Mouse (Mus musculus): ENCODE measurements around the gene Ppm1l. TPM values are rescaled to one million over a fixed set of nuclear protein-coding genes. Genes with fewer than 3 reads are reported as not detected.

Ppm1l gene
- polyA plus RNA-seq (2015; fragmentation: Nextera tagmentation; extraction: Ambion mirVana), result 5.1 and 5.9 TPM in 2 replicates

- DNase-seq (ENCODE audit: low spot score), result peak; percentile 98
Measured at GRCm38 (mm10) chr3:69316391-69317195, at the start of gene Ppm1l. Ppm1l (plus strand) TSS chr3:69316861.

DNA sequence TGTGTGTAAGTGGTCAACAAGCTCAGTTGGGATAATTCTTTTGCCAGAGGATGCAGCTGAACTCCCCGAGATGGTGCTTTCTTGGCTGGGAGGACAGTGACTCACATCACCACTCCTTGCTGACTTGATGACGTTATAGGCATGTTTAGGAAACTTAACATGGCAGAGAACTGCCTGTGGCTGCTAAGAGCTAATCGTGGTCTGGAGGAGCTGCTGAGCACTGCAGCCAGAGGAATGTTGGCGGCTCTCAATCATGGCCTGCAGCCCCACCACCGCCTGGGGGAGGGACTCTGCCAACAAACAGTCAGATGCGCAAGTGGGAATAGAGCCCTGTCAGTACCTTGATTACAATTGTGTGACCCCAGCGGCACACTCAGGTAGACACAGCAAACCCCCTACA, 44.8 kb upstream of the Ppm1l start:
- DNase-seq (ENCODE audit: low spot score), result no peak

DNA sequence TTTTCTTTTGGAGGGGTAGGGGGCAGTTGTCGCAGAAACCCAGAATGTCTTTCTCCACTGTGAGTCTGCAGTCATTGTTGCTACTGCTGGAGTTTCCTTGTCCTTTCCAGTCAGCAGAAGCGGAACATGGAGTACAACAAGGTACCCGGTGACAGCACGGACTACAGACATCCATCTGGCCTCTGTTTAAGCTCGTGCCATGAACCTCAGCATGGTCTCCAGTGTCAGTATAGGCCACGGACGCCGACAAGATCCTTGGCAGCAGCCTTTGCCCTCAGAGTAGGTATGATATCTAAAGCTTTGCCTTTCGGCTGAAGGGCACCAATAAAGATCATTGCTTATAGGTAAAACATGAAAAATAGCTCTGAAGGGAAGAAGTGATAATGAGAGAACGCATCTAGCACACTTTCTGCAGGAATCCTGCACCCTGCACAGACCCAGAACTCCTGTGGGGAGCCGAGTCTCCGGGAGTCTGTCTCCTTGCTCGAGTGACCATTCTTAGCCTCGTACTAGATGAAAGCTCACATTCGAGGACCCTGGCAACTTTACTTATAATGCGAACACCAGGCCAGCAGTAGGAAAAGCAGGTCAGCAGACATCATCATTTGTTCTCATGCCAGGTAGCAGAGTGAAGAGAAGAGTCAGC, 42.5 kb upstream of the Ppm1l start:
- DNase-seq (ENCODE audit: low spot score), result no peak

- no peak for DNase-seq (ENCODE audit: low spot score)
Measured at GRCm38 (mm10) chr3:69274664-69275312, 41.9 kb upstream of the Ppm1l start.

DNA sequence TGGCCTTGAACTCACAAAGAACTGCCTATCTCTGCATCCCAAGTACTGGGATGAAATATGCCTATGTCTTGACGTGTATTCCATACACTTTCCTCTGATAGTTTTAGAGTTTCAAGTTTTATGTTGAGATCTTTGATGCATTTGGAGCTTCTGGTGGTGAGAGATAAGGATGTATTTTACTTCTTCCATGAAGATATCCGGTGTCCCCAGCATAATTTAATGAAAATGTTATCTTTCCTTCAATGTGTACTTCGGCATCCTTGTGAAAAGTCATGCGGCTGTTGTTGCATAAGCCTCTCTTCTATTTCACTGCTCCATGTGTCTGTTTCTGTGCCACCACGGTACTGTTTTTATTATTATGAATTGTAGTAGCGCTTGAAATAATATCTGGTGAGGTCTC, 38.0 kb upstream of the Ppm1l start:
- no peak for DNase-seq (ENCODE audit: low spot score)

- no peak for DNase-seq (ENCODE audit: low spot score)
Measured at GRCm38 (mm10) chr3:69282406-69282805, 34.3 kb upstream of the Ppm1l start.

GRCm38 (mm10) chr3:69283085-69283847, 33.4 kb upstream of the Ppm1l start:
- DNase-seq (ENCODE audit: low spot score), result no peak

DNA sequence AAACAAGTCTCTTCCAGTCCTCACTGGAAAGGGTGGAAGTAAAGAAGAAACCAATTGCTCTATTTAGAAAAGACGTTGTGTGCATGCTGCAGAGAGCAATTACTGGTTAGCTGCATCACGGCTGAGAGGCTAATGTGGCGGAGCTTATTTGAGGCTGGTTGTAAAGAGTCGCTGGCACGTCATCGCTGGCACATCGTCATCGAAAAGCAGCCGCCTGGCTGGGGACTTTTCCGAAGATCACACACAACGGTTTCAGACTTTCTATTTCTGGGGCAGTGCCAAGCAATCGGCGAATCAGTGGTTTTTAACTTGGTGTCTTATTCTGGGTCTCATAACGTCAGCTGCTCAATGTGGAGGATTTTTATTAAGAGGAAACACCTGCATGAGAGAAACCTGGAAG, 26.8 kb upstream of the Ppm1l start:
- peak; percentile 63 for DNase-seq (ENCODE audit: low spot score)

DNA sequence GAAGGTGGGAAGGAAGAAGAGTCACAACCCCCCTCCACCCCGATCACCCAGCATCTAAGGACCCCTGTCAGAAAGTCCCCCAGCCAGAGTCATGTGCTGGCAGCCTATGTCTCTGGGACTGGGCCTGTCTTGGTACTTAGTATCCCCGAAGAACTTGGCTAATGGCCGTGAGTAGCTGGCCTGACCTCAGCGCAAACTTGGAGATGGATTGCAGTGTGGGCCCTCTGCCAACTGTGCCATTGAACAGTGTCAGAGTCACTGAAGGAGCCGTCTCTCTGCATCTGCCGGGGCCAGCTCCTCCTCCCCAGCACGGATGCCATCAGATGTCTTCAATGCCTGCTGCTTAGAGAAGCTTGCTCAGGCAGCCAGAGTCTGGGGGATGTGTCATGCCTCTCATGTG, 26.4 kb upstream of the Ppm1l start:
- DNase-seq (ENCODE audit: low spot score), result no peak

DNA sequence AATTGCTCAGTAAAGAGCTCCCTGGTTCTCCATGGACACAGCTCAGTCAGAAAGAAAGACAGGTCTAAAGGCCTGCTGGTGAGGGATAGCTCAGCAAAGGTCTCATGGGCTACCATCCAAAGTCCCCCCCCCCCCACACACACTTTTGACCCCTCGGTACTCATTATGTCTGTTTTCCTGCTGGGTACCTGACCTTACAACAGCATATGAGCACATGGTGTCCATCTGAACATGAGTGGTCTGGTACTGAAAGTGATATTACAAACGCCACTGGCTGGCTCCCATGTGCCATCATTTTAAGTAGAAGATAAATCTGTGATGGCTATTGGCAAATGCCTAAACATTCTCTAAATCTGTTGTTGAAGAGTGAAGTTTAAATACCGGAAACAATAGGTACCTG, 25.8 kb upstream of the Ppm1l start:
- DNase-seq (ENCODE audit: low spot score), result no peak

DNA sequence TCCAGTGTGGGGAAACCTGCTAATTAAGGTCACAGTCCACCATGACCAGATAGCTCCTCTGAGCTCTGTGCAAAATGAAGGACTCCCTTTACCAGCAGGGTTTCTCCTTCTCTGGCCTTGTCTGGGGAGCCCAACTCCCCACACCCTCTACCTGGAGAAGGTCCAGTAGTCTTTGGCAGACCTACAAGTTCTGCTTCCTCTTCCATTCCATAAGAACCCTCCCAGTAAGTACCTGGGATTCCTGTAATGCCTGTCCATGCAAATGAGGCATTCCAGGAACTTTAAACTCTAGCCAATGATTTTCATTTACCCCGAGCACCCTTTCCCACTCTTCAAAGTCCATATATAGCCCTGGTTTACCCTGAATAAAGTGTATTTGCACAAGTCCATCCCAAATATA, 24.0 kb upstream of the Ppm1l start:
- no peak for DNase-seq (ENCODE audit: low spot score)

- DNase-seq (ENCODE audit: low spot score), result no peak
Measured at GRCm38 (mm10) chr3:69296270-69296669, 20.4 kb upstream of the Ppm1l start.

GRCm38 (mm10) chr3:69300121-69300520, 16.5 kb upstream of the Ppm1l start:
- no peak for DNase-seq (ENCODE audit: low spot score)

- no peak for DNase-seq (ENCODE audit: low spot score)
Measured at GRCm38 (mm10) chr3:69315810-69316390, 761 bp upstream of the Ppm1l start.

- DNase-seq (ENCODE audit: low spot score), result peak; percentile 4
Measured at GRCm38 (mm10) chr3:69317251-69318125, 827 bp downstream of the Ppm1l start.

DNA sequence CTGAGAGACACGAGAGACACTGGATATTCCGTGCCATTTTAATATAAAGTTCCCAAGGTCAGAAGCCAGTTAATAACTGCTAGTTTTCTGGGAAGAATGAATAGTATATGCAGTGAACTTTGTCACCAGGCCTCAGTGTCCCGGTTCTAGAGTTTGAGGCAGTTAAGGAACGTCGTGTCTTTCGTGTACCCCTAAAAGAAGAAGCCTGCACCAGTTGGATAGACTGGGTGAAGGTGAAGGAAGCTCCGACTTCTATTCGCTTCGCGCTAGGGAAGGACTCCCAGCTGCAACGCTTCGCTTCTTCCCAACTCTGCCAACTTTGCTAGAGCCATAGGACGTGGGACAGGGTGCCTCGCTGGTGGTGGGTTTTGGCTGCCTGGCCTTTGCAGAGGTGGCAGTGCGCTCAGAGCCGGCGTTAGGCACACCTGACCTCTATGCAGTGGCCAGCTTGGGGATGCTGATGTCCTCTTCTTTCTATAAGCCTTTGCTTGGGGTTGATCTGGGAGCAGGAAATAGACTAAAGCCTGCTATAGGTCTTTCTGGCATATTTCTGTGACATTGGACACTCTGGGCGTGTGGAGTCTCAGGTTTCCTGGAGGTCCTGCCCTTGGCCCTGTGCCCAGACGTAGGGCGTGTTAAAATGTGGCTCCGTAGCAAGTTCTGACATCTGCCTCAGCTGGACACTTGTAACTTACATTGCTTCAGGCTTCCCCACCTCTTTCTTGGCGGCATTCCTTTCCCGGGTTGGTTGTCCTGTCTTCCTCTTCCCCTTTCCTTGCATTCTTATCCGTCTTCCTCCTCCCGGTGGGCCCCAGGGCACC, 1.7 kb downstream of the Ppm1l start:
- peak; percentile 6 for DNase-seq (ENCODE audit: low spot score)

DNA sequence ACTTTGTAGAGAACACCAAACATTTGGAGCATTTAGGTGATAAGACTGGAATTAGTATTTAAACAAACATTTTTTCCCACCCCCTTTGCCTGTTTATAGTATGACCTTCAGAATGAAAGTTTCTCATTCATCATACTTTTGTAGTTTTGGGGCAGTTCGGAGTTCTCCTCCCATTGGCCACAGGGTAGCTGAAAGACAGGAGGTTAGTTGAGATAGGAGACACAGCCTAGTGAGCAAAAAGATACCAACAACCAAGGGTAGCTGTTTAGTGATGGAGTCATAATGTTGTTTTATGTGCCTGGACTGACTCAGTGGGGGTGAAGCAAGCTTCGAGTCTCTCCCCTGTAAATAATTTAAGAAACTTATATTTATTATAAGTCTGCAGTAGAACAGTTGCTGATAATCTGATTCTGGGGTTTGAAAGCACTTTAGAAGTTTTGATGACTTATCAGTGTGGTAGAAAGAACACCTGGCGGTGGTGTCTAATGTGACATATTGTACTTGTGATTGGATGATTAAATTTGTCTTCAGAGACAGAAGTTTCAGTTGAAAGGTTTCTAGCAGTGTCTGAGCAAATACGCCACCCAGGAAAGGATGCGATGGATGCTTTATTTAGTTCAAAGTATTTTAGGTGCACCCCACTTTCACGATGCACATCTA, 2.5 kb downstream of the Ppm1l start:
- DNase-seq (ENCODE audit: low spot score), result peak; percentile 37

DNA sequence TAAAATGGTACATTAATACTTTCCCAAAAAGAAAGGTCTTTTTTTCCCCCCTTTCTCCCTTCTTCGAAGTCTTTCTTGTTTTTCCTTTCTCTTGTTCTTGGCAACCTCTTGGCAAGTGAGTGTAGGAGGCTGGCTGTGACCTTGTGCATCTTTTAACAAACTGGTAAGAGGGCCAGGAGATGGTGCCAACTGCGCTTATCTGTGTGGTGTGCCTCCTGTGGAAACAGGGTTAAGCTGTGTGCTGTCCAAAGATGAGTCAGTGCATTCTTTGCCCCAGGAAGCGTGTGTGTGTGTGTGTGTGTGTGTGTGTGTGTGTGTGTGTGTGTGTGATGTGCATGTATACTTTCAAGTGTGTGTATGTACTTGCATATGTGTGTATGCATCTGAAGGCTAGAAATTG, 7.3 kb downstream of the Ppm1l start:
- DNase-seq (ENCODE audit: low spot score), result no peak

DNA sequence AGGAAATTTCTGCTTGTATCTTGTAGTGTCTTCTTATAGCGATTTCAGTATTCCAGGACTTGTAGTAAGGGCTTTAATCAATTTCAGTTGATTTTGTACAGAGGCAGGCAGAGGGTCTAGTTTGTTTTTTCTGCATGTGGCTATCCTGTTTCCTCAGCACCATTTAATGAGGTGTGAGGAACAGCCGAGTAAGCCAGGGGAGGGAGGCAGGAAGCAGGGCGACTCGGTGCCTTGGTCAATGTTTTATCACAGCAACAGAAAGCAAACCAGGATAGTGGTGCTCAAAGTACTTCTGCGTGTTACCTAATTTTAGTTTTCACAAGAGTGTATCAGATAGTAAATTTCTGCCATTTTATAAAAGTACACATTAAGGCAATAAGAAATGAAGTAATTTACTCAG, 13.2 kb downstream of the Ppm1l start:
- no peak for DNase-seq (ENCODE audit: low spot score)
